Mouse (Mus musculus) kidney, embryonic 15.5 days (tissue): ENCODE data around the gene Olfr1426. TPM values are rescaled to one million over a fixed set of nuclear protein-coding genes. Genes with fewer than 3 reads are reported as not detected.
"Not testable (repeated sequence)": the region's sequence is repeated elsewhere in the genome, so short reads cannot be mapped to it uniquely, and the experiment has no call there.

Source experiments
- ATAC-seq: fragments of 200-750 bp; cut with Nextera tagmentation; replicated peaks from 2 replicates; pipeline ENCODE4 v1.8.0; 2017; ENCODE audit warnings: moderate TSS enrichment; ENCODE audit not compliant: low FRiP score
- H3K27ac ChIP-seq: fragments of 300-500 bp; sonication (generic); 2 replicates; pipeline ENCODE4 v1.5.1; 2015; ENCODE audit warnings: mild to moderate bottlenecking, inconsistent platforms
- H3K27me3 ChIP-seq: fragments of 300-500 bp; sonication (generic); 2 replicates; pipeline ENCODE4 v1.6.1; 2015; ENCODE audit warnings: inconsistent platforms
- H3K36me3 ChIP-seq: fragments of 300-500 bp; sonication (generic); 2 replicates; pipeline ENCODE4 v1.6.1; 2015; ENCODE audit warnings: inconsistent platforms
- H3K4me1 ChIP-seq: fragments of 300-500 bp; sonication (generic); 2 replicates; pipeline ENCODE4 v1.6.1; 2015; ENCODE audit warnings: inconsistent platforms
- H3K4me2 ChIP-seq: fragments of 300-500 bp; sonication (generic); 2 replicates; pipeline ENCODE4 v1.6.1; 2015; ENCODE audit warnings: moderate library complexity, mild to moderate bottlenecking, inconsistent platforms
- H3K4me3 ChIP-seq: fragments of 300-500 bp; sonication (generic); replicated peaks from 2 replicates; pipeline ENCODE4 v1.5.1; 2015; ENCODE audit warnings: mild to moderate bottlenecking, inconsistent platforms
- H3K9ac ChIP-seq: fragments of 300-500 bp; sonication (generic); 2 replicates; pipeline ENCODE4 v1.6.1; 2015; ENCODE audit warnings: mild to moderate bottlenecking, inconsistent platforms
- H3K9me3 ChIP-seq: fragments of 300-500 bp; sonication (generic); replicated peaks from 2 replicates; pipeline ENCODE4 v1.6.1; 2016; ENCODE audit warnings: inconsistent platforms
- WGBS: fragments of 180-500 bp; shearing (Covaris S2); methylation state at CpG from one replicate; pipeline ENCODE4 v1.1.7; 2015; ENCODE audit warnings: mixed read lengths; 5-methylcytosine and 5-hydroxymethylcytosine counted together
- polyA plus RNA-seq: library from polyadenylated mRNA; unstranded; fragments of >200 nt; fragmentation: Nextera tagmentation; extraction: Ambion mirVana; gene quantifications from 2 replicates; pipeline ENCODE4 v1.2.1, GENCODE M21; 2015

Gene Olfr1426
- not detected in 2 replicates for polyA plus RNA-seq

DNA sequence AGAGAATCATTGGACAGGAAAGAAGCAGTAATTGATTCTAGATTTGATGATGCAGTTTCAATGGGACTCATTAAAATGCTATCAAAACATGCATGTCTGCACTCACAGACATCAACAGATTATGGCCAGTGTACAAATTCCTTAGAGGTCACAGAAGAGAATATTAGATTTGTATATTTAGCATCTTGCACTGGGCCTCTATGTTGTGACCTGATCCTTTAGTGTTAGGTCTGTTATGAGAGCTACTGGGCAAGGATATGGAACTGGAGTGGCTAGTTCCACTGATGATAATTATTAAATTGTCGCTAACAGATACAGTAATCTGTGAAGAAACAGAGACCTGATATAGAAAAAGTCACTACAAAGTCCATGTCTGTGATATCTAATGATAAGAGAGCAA is at the start of gene Olfr1426:
TSS of gene Olfr1426 (minus strand) at position 101 of the 400 bp plus-strand sequence.
- WGBS: 81% methylated on average over 1 of the region's 1 CpGs
- no peaks in the 10 kb centered on the region for H3K9me3 ChIP-seq
- no peak within 1 kb of the TSS for H3K4me3 ChIP-seq
- no peak within 1 kb of the TSS for H3K9ac ChIP-seq
- H3K4me1 ChIP-seq: no peaks in the 10 kb centered on the region
- no peak within 1 kb of the TSS for H3K27ac ChIP-seq
- no peaks in the 10 kb centered on the region for H3K27me3 ChIP-seq
- no peaks in the 10 kb centered on the region for H3K36me3 ChIP-seq
- no peak for ATAC-seq
- no peak within 1 kb of the TSS for H3K4me2 ChIP-seq

DNA sequence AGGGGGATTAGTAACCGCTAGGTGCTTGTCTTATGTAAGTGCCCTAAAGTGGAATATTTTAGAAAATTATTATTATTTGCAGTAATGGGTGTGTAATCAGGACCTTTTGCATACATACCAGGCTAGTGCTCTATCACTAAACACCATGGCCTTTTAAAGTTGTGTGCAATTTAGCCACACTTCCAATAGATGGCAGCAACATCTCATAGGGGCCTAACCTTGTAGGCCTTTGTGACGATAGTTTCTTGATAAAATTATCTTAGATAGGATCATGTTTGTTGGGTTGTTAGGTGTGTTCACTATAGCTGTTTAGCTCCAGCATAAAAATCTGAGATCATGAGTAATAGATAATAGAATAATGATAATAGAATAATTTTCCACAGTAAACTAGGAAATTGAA is 42.5 kb upstream of the Olfr1426 start:
- H3K27ac ChIP-seq: no peak overlapping the region
- H3K27me3 ChIP-seq: no peaks in the 10 kb centered on the region
- 34% methylated on average over 2 of the region's 2 CpGs for WGBS
- no peak for ATAC-seq
- H3K4me1 ChIP-seq: no peaks in the 10 kb centered on the region
- no peak overlapping the region for H3K9ac ChIP-seq
- no peaks in the 10 kb centered on the region for H3K36me3 ChIP-seq
- no peak overlapping the region for H3K4me3 ChIP-seq
- H3K4me2 ChIP-seq: no peak overlapping the region
- H3K9me3 ChIP-seq: no peaks in the 10 kb centered on the region

DNA sequence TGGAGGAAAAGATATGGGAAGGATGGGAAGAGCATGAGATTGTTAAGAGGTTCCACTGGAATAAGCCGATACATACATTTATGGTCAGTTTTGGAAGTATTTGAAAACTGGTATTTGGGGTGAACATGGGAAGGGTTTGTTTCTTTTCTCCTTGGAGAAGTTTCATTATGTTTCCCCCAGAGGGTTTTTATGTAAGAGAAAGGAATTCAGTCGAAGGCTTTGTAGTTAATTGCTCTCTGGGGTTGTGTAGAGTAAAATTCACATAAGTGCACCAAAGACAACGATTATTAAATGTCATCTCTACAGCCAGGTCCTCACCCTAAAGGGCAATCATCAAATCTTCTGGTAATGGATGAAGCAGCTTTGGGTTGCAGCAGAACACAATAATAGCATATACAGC is 31.3 kb upstream of the Olfr1426 start, which contains the start of gene Olfr76:
TSS of gene Olfr76 (minus strand) at position 101 of the 400 bp plus-strand sequence.
- H3K36me3 ChIP-seq: no peaks in the 10 kb centered on the region

DNA sequence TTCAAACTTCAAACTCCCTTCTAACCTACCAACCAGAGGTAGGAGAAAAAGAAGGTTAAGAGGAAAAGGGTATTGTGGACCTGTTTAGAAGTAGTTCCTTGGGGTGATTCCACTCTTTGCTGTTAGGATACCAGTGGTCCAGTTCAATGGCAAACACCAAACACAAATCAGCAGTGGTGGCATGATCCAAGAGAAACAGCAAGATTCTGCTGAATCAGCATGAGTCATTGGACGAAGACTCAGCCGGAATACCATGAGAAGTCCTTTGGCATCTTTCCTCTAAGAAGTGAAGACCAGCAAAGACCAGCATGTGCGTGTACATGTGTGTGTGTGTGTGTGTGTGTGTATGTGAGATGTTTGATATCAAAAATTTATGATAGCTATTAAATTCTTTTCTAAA is 24.7 kb upstream of the Olfr1426 start:
- Histone ChIP-seq H3K27ac (no peak overlapping the region), H3K27me3 (no peaks in the 10 kb centered on the region), H3K4me2 (no peak overlapping the region), H3K36me3 (no peaks in the 10 kb centered on the region), H3K4me1 (no peaks in the 10 kb centered on the region), H3K9ac (no peak overlapping the region), H3K4me3 (no peak overlapping the region), H3K9me3 (no peaks in the 10 kb centered on the region)
- ATAC-seq: no peak
- 89% methylated on average over 3 of the region's 3 CpGs for WGBS

More for the DNA sequence above, 31.3 kb upstream of the Olfr1426 start, which contains the start of gene Olfr76:
- H3K9me3 ChIP-seq: no peaks in the 10 kb centered on the region
- H3K27ac ChIP-seq: no peak within 1 kb of the TSS
- no peaks in the 10 kb centered on the region for H3K27me3 ChIP-seq
- no peak within 1 kb of the TSS for H3K4me2 ChIP-seq
- 77% methylated on average over 3 of the region's 3 CpGs for WGBS
- ATAC-seq: no peak
- H3K4me3 ChIP-seq: no peak within 1 kb of the TSS
- H3K4me1 ChIP-seq: no peaks in the 10 kb centered on the region
- H3K9ac ChIP-seq: no peak within 1 kb of the TSS

DNA sequence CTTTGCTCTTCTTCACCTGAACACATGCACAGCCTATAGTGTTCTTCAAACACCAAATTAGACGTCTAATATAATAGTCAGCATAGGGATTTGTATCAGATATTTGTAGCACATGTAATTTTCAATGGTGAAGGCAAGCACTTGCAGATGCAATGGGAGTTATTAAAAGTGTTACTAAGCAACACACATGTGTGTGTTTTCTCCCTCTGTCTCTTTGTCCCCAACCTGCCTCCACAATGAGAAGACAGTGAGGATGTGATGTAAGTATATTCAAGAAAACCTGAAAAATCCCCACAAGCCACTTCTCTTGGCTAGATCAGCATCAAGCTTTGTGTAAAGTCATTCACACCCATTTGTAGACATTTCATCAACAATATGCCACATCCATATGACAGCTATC is 24.0 kb upstream of the Olfr1426 start, which contains the start of gene Olfr1428:
TSS of gene Olfr1428 (minus strand) at position 101 of the 400 bp plus-strand sequence.
- H3K27me3 ChIP-seq: no peaks in the 10 kb centered on the region
- H3K9ac ChIP-seq: no peak within 1 kb of the TSS
- no peak within 1 kb of the TSS for H3K27ac ChIP-seq
- H3K4me1 ChIP-seq: no peaks in the 10 kb centered on the region
- no peaks in the 10 kb centered on the region for H3K36me3 ChIP-seq
- no peak within 1 kb of the TSS for H3K4me2 ChIP-seq
- no peaks in the 10 kb centered on the region for H3K9me3 ChIP-seq
- H3K4me3 ChIP-seq: no peak within 1 kb of the TSS
- ATAC-seq: no peak
- 77% methylated on average over 1 of the region's 1 CpGs for WGBS

DNA sequence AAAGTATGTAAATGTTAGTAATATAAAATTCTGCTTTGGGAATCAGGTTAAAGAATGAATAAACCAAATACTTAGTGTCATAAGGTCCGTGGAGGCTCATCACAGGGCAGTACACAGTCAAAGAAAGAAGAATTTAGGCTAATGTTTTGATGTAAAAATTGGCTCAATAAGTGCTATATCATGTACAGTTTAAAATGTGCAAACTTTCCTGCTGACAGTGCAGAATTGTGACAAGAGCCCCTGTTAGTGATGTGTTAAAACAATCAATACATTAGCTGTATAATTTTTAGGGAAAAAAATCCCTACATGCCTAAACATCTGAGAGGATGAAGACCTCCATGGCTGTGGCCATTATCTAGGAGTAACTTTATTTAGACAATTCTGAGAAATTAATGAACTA is 22.0 kb upstream of the Olfr1426 start:
- ATAC-seq: no peak
- no peaks in the 10 kb centered on the region for H3K27me3 ChIP-seq
- H3K4me3 ChIP-seq: no peak overlapping the region
- H3K4me1 ChIP-seq: no peaks in the 10 kb centered on the region
- WGBS: 56% methylated on average over 1 of the region's 1 CpGs
- H3K27ac ChIP-seq: no peak overlapping the region
- no peak overlapping the region for H3K9ac ChIP-seq
- H3K4me2 ChIP-seq: no peak overlapping the region
- no peaks in the 10 kb centered on the region for H3K36me3 ChIP-seq
- H3K9me3 ChIP-seq: no peaks in the 10 kb centered on the region

DNA sequence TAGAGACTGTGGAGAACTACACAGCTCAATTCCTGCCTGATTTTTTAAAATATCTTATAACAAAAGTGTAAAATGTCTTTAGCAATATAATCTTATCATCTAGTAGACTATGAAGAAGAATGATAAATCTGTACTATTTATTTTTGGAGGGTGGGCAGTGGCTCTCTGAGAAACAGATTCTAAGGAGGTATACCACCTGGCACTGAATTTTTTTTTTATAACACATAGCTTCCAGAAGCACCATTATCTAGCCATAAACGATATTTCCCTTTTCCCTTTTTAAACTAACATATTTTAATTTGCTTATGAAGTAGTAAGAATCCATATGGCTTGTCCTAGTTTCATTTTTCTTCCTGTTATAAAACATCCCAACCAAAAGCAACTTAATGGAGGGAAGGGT is 12.7 kb upstream of the Olfr1426 start:
- no peak overlapping the region for H3K27ac ChIP-seq
- 70% methylated on average over 1 of the region's 1 CpGs for WGBS
- no peak overlapping the region for H3K4me2 ChIP-seq
- H3K9me3 ChIP-seq: no peaks in the 10 kb centered on the region
- no peaks in the 10 kb centered on the region for H3K36me3 ChIP-seq
- no peak for ATAC-seq
- no peaks in the 10 kb centered on the region for H3K27me3 ChIP-seq
- no peak overlapping the region for H3K9ac ChIP-seq
- no peak overlapping the region for H3K4me3 ChIP-seq
- no peaks in the 10 kb centered on the region for H3K4me1 ChIP-seq

DNA sequence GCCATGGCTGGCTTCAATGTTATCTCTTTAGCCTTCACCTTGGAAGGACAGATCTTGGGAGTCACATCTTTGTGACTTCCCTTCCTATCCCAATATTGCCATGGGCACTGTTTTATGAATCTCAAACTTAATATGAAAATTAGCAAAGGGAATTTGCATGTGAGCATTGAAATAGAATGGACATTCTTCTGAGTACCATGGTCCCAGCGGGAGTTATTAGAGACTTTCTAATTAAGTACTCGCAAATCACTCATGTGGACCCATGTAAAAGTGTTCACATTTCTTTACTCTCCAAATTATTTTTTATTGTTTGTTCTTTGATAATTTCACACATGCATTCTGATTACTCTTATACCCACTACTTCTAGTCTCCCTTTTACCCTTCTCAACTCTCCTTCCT is 11.4 kb upstream of the Olfr1426 start, which contains the start of gene Olfr1427:
TSS of gene Olfr1427 (minus strand) at position 101 of the 400 bp plus-strand sequence.
- 92% methylated on average over 2 of the region's 2 CpGs for WGBS
- H3K27me3 ChIP-seq: no peaks in the 10 kb centered on the region
- no peak for ATAC-seq
- H3K9ac ChIP-seq: no peak within 1 kb of the TSS
- no peaks in the 10 kb centered on the region for H3K4me1 ChIP-seq
- no peaks in the 10 kb centered on the region for H3K9me3 ChIP-seq
- H3K36me3 ChIP-seq: no peaks in the 10 kb centered on the region
- no peak within 1 kb of the TSS for H3K27ac ChIP-seq
- H3K4me2 ChIP-seq: no peak within 1 kb of the TSS
- no peak within 1 kb of the TSS for H3K4me3 ChIP-seq

DNA sequence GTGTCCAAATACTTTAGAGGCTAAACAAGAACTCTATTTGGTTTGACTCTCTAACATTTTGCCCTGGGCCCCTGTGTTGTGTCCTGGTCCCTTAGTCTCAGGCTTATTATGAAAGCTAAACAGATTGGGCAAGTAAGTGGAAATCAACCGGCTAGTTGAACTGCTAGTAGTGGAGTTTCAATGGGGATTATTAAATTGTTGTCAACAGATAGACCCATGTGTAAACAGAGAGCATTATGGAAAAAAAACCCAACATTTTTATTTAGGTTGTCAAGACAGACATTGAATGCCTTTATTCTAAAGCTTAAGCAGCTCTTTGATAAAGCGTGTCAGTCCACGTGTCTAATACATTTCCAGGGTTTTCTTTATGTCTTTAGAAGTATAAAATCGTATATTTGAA is 14.2 kb downstream of the Olfr1426 start, which contains the start of gene Olfr1425:
TSS of gene Olfr1425 (minus strand) at position 101 of the 400 bp plus-strand sequence.
- H3K9me3 ChIP-seq, H3K4me1 ChIP-seq, H3K9ac ChIP-seq, H3K27ac ChIP-seq, H3K4me2 ChIP-seq, H3K36me3 ChIP-seq, H3K4me3 ChIP-seq, ATAC-seq, H3K27me3 ChIP-seq: not testable (repeated sequence)
- 84% methylated on average over 4 of the region's 4 CpGs for WGBS

DNA sequence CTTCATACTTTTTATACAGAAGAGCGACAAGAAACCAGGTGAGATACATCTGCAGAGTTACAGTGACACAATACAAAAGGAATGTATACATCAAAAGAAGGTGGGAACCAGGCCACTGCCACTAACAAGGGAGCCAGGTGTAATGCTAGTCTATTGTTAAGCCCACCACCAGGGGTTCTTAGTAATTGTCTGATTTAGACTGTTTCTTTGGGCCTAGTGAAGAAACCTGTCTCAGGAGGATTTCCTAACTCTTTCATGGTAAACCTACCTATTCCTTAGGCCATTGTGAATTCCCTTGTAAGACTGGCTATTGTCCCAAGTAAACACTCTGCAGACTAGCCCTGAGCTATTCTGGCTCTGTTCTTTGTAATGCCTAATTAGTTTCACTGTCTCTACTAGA is 22.3 kb downstream of the Olfr1426 start:
- not testable (repeated sequence) for ATAC-seq, H3K4me2 ChIP-seq
- 89% methylated on average over 1 of the region's 1 CpGs for WGBS

DNA sequence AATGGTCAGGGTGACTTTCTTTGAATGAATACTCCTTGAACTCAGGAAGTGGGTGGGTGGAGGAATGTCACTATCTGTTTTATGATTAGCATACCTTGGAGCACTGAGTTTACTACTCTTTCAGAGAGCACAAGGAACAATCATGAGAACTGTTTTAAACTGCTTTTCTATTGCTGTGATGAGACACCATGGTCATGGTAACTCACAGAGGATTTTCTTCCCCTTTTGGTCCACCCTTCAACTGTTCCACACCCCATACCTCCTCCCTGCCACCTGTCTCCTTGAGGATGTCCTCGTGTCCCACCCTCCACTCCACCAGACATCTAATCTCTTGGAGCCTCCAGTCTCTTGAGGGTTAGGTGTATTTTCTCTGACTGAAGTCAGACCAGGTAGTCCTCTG is 24.0 kb downstream of the Olfr1426 start:
- not testable (repeated sequence) for H3K9me3 ChIP-seq, H3K9ac ChIP-seq, H3K4me1 ChIP-seq, ATAC-seq, H3K4me3 ChIP-seq, H3K36me3 ChIP-seq, H3K27ac ChIP-seq, H3K27me3 ChIP-seq, H3K4me2 ChIP-seq
- 74% methylated on average over 1 of the region's 1 CpGs for WGBS

More for the DNA sequence above, 22.3 kb downstream of the Olfr1426 start:
- not testable (repeated sequence) for H3K9ac ChIP-seq, H3K4me3 ChIP-seq, H3K27me3 ChIP-seq, H3K9me3 ChIP-seq, H3K4me1 ChIP-seq, H3K27ac ChIP-seq, H3K36me3 ChIP-seq

DNA sequence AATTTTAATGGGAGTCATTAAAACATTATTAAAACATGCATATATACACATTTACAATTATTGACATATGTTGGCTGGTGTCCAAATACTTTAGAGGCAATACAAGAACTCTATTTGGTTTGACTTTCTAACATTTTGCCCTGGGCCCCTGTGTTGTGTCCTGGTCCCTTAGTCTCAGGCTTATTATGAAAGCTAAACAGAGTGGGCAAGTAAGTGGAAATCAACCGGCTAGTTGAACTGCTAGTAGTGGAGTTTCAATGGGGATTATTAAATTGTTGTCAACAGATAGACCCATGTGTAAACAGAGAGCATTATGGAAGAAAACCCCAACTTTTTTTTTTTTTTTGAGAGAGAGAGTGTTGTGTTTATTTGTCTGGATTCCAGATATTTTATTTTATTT is 29.2 kb downstream of the Olfr1426 start, which contains the start of gene Olfr1424:
TSS of gene Olfr1424 (minus strand) at position 101 of the 400 bp plus-strand sequence.
- ATAC-seq, H3K4me2 ChIP-seq, H3K9me3 ChIP-seq, H3K4me1 ChIP-seq, H3K27ac ChIP-seq, H3K36me3 ChIP-seq, H3K27me3 ChIP-seq, H3K9ac ChIP-seq, H3K4me3 ChIP-seq: not testable (repeated sequence)
- WGBS: 84% methylated on average over 1 of the region's 1 CpGs

DNA sequence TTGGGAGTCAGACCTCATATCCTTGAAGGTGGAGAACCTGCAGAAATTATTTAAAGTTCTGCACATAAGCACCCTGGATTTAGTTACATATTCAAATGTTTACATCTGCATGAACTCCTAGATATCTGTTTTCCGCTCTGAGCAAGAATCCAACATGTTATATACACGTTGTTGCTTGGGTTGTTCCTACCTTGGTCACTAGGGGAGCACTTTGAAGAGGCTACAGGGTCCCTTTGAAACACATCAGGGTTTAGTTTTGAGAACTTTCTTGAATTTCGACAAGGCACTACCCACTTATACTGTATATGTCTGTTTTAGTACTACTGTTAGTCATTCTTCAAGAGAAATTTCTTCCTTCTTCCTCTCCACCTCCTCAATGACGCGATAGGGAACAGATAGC is 48.6 kb downstream of the Olfr1426 start:
- no peaks in the 10 kb centered on the region for H3K36me3 ChIP-seq
- no peak overlapping the region for H3K4me2 ChIP-seq
- WGBS: 93% methylated on average over 5 of the region's 5 CpGs
- H3K9ac ChIP-seq: no peak overlapping the region
- H3K27me3 ChIP-seq: no peaks in the 10 kb centered on the region
- H3K4me3 ChIP-seq: no peak overlapping the region
- H3K4me1 ChIP-seq: no peaks in the 10 kb centered on the region
- H3K9me3 ChIP-seq: no peaks in the 10 kb centered on the region
- ATAC-seq: no peak
- H3K27ac ChIP-seq: no peak overlapping the region
